Mouse (Mus musculus) common myeloid progenitor, adult 5-6 weeks (primary cell): Measurements from ENCODE around the gene Gabbr2. TPM values are rescaled to one million over a fixed set of nuclear protein-coding genes. Genes with fewer than 3 reads are reported as not detected.

ENCODE experiments used
- ATAC-seq: replicated peaks from 2 replicates; pipeline ENCODE4 v1.8.0; 2016; ENCODE audit warnings: low read depth, mild to moderate bottlenecking, moderate TSS enrichment, inconsistent platforms; ENCODE audit not compliant: poor library complexity, severe bottlenecking
- total RNA-seq: library from RNA; stranded (forward); fragments of 200-1000, 187-1606 nt; gene quantifications from 2 replicates; pipeline ENCODE4 v1.2.3, GENCODE M21; 2017

The Gabbr2 gene
- total RNA-seq, 1 experiment from 2014 or later: 0.05 TPM

GRCm38 (mm10) chr4:46736910-46737511 lies 254.7 kb downstream of the Gabbr2 start:
- ATAC-seq: peak; percentile 77

GRCm38 (mm10) chr4:46734906-46735305 lies 256.8 kb downstream of the Gabbr2 start:
- peak; percentile 64 for ATAC-seq

GRCm38 (mm10) chr4:46731590-46731989 lies 260.1 kb downstream of the Gabbr2 start:
- ATAC-seq: no peak

GRCm38 (mm10) chr4:46729306-46730042 lies 262.2 kb downstream of the Gabbr2 start:
- ATAC-seq: no peak

GRCm38 (mm10) chr4:46728231-46728630 lies 263.4 kb downstream of the Gabbr2 start:
- no peak for ATAC-seq

GRCm38 (mm10) chr4:46727153-46727552 lies 264.5 kb downstream of the Gabbr2 start:
- no peak for ATAC-seq

GRCm38 (mm10) chr4:46720821-46721557 lies 270.7 kb downstream of the Gabbr2 start:
- peak; percentile 36; the same call in 1 of the 2 replicates for ATAC-seq

- ATAC-seq: no peak
These were observed 271.6 kb downstream of the Gabbr2 start for GRCm38 (mm10) chr4:46720070-46720469.

- no peak for ATAC-seq
These were observed 273.0 kb downstream of the Gabbr2 start for GRCm38 (mm10) chr4:46718624-46719023.

- ATAC-seq: no peak
These were observed 274.5 kb downstream of the Gabbr2 start for GRCm38 (mm10) chr4:46717156-46717555.

- no peak for ATAC-seq
These were observed 275.3 kb downstream of the Gabbr2 start for GRCm38 (mm10) chr4:46716361-46716760.

GRCm38 (mm10) chr4:46710523-46710922 lies 281.1 kb downstream of the Gabbr2 start:
- ATAC-seq: no peak

GRCm38 (mm10) chr4:46710018-46710417 lies 281.7 kb downstream of the Gabbr2 start:
- ATAC-seq: no peak

GRCm38 (mm10) chr4:46709492-46709891 lies 282.2 kb downstream of the Gabbr2 start:
- no peak for ATAC-seq

GRCm38 (mm10) chr4:46705739-46706138 lies 285.9 kb downstream of the Gabbr2 start:
- peak; percentile 78 for ATAC-seq

- no peak for ATAC-seq
These were observed 288.5 kb downstream of the Gabbr2 start for GRCm38 (mm10) chr4:46703146-46703545.

GRCm38 (mm10) chr4:46700223-46700651 lies 291.4 kb downstream of the Gabbr2 start:
- ATAC-seq: peak; percentile 80

- ATAC-seq: no peak
These were observed 295.2 kb downstream of the Gabbr2 start for GRCm38 (mm10) chr4:46696467-46696866.

GRCm38 (mm10) chr4:46690565-46690964 lies 301.1 kb downstream of the Gabbr2 start:
- no peak for ATAC-seq

- ATAC-seq: no peak
These were observed 301.7 kb downstream of the Gabbr2 start for GRCm38 (mm10) chr4:46690023-46690420.
